Mouse (Mus musculus) lung, postnatal 0 days (tissue): ENCODE measurements at regions not wholly inside any gene's neighbourhood (a gene's known extent, or its start where the extent isn't known, plus 50 kb on each side); places are given as distances from the start of the nearest gene placed in this dataset.

ENCODE experiments used
- CTCF ChIP-seq: IDR thresholded peaks from 2 replicates; pipeline ENCODE4 v1.5.1; 2016; ENCODE audit warnings: antibody characterized with exemption, mild to moderate bottlenecking
- EP300 ChIP-seq: IDR thresholded peaks from 2 replicates; pipeline ENCODE4 v1.6.1; 2016; ENCODE audit warnings: antibody characterized with exemption, mild to moderate bottlenecking, control low read depth

GRCm38 (mm10) chr1:77093551-77093950 lies 421.3 kb downstream of the Epha4 start:
- TF ChIP-seq CTCF: no peak
- TF ChIP-seq EP300: no peak
